Mouse (Mus musculus) brain, embryonic 14.5 days (tissue): Measurements from ENCODE around the gene Txn2.

ENCODE experiments used
- CTCF ChIP-seq: fragments of 200-500 bp; IDR thresholded peaks from 2 replicates; pipeline ENCODE4 v1.5.1; 2012; ENCODE audit warnings: inconsistent platforms, mild to moderate bottlenecking, moderate library complexity, borderline replicate concordance; ENCODE audit not compliant: insufficient read depth, insufficient read length; ENCODE audit errors: extremely low read depth
- POLR2A ChIP-seq: fragments of 200-500 bp; IDR thresholded peaks from 2 replicates; pipeline ENCODE4 v1.6.1; 2012; ENCODE audit warnings: mild to moderate bottlenecking, inconsistent platforms, borderline replicate concordance; ENCODE audit not compliant: poor library complexity, insufficient read depth, insufficient read length, severe bottlenecking; ENCODE audit errors: extremely low read depth

DNA sequence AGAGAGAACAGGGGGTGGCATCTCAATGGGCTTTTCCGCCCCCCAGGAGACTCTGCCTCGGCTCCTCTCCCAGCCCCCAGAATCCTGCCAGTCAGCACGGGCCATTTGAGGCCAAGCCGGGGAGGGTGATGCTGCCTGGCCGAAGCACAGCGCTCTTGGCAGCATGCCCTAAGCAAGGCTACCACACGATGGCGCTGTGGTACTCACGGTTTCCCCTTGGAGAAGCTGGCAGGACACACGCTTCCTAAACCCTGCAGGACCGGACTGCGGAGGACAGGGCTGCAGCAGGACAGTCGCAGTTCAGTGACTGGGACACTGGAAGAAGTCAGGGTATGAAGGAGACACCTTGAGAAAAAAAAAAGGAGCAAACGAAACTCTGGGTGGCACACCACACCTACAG lies 5.0 kb upstream of the Txn2 start:
- TF ChIP-seq POLR2A (no peak), CTCF (peak; percentile 99)
